Mouse (Mus musculus): Measurements from ENCODE around the gene Prkg2. TPM values are rescaled to one million over a fixed set of nuclear protein-coding genes. Genes with fewer than 3 reads are reported as not detected.

Prkg2 gene
- 0.20 TPM for polyA plus RNA-seq (2017; shearing (Covaris generic))

DNA sequence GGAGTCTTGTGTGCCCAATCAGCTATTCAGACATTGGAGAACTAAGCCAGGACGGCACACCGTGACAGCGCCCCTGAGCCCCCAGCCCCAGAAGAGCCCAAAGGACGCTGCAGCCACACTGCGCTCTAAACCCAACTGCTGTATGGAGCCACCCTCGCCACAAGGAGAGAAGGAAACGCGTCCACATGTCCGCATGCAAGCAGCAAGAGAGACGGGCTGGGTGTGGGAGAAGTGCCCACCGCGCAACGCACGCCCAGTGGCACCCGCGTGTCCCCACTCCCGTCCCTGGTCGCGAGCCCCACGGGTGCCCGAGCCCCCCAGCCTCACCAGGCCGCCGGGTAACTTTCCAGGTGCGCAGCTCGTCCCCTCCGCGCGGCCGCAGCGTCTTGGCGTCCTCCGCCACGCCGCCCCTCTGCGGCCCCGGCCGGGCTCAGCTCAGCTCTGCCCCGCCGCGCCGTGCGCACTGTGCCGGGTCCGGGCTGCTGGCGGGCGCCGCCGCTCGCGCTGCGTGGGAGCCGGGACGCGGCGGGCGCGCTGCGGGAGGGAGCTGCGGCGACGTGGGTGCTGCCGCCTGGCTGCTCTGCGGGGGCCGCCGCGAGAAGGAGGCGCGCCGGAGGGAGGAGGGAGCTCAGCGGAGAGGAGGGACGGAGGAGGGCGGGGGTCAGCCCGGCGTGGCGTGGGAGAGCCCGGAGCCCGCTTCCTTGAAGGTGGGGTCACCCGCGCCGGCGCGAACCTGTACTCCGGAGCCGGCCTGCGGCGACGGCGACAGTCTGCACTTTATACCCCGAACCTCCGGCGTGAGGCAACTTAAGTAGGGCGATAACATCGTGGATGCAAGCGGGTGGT, at the start of gene Prkg2:
Gene Prkg2, minus strand, starts transcription at position 756 of the 846 bp plus-strand sequence.

Other genes starting within 250 kb of the Prkg2 start
- gene Bmp3, start 182.9 kb downstream of the Prkg2 start, polyA plus RNA-seq (2017; shearing (Covaris generic)): not detected